In genomic region chr10:81524051-81524605, GRCm38 (mm10) we compare ENCODE assay signal across 8 mouse cellular contexts. TPM values are rescaled to one million over a fixed set of nuclear protein-coding genes. Genes with fewer than 3 reads are reported as not detected.
A peak's percentile ranks its signal among the peaks of the same experiment; 100 is the strongest.
DNase-seq lines count a peak whose midpoint lies in the region; ATAC-seq and TF ChIP-seq lines count a peak whose summit lies in the region.

Gene Gna15 (minus strand): TSS chr10:81524225.

- H3K27ac ChIP-seq in midbrain, embryonic 10.5 days (replicated peaks) = no peak within 1 kb of the TSS
- H3K27ac ChIP-seq in midbrain, embryonic 16.5 days (ENCODE audit: low read length) = no peak within 1 kb of the TSS
- H3K27ac ChIP-seq in embryonic facial prominence, embryonic 11.5 days (replicated peaks; ENCODE audit: low read depth, low read length) = no peak within 1 kb of the TSS
- no peak within 1 kb of the TSS; the same call in 1 of the 2 replicates for H3K27ac ChIP-seq in limb, embryonic 14.5 days (replicated peaks; ENCODE audit: low read depth, low read length)
- H3K27ac ChIP-seq in midbrain, postnatal 0 days (ENCODE audit: low read depth, low read length) = no peak within 1 kb of the TSS

- no peaks in the 10 kb centered on the region for H3K9me3 ChIP-seq in midbrain, embryonic 10.5 days (replicated peaks)
- H3K9me3 ChIP-seq in midbrain, embryonic 16.5 days (replicated peaks; ENCODE audit: control insufficient read depth, low read length, poor library complexity, severe bottlenecking) = no peaks in the 10 kb centered on the region
- H3K9me3 ChIP-seq in embryonic facial prominence, embryonic 11.5 days (replicated peaks; ENCODE audit: control insufficient read depth, low read length) = no peaks in the 10 kb centered on the region
- no peaks in the 10 kb centered on the region for H3K9me3 ChIP-seq in limb, embryonic 14.5 days (ENCODE audit: control insufficient read depth, low read length)
- no peaks in the 10 kb centered on the region for H3K9me3 ChIP-seq in midbrain, postnatal 0 days (ENCODE audit: low read length)

- 0 out of 2 replicates have a peak within 1 kb of the TSS, but pooled peaks have one; percentile 9 for H3K4me3 ChIP-seq in midbrain, embryonic 10.5 days
- H3K4me3 ChIP-seq in midbrain, embryonic 16.5 days (ENCODE audit: low read depth, low read length) = no peak within 1 kb of the TSS
- H3K4me3 ChIP-seq in embryonic facial prominence, embryonic 11.5 days (ENCODE audit: low read depth, low read length) = no peak within 1 kb of the TSS
- no peak within 1 kb of the TSS for H3K4me3 ChIP-seq in limb, embryonic 14.5 days (replicated peaks; ENCODE audit: low read length)
- no peak within 1 kb of the TSS for H3K4me3 ChIP-seq in midbrain, postnatal 0 days (ENCODE audit: low read depth, low read length)

- no peak for TF ChIP-seq POLR2A in limb, embryonic 14.5 days (IDR thresholded peaks at IDR 0.05; ENCODE audit: borderline replicate concordance, extremely low read depth, insufficient read depth, insufficient read length)

- WGBS in midbrain, embryonic 10.5 days = 31% methylated on average over 9 of the region's 9 CpGs
- 16% methylated on average over 8 of the region's 9 CpGs for WGBS in midbrain, embryonic 16.5 days
- WGBS in embryonic facial prominence, embryonic 11.5 days = 19% methylated on average over 9 of the region's 9 CpGs
- 23% methylated on average over 9 of the region's 9 CpGs for WGBS in limb, embryonic 14.5 days
- 16% methylated on average over 9 of the region's 9 CpGs for WGBS in midbrain, postnatal 0 days

- peaks cover 22% of the 10 kb centered on the region for H3K27me3 ChIP-seq in midbrain, embryonic 10.5 days (ENCODE audit: low read depth, poor library complexity, severe bottlenecking)
- 0 out of 2 replicates have a peak, but pooled peaks cover 3% of the 10 kb centered on the region for H3K27me3 ChIP-seq in midbrain, embryonic 16.5 days (ENCODE audit: control insufficient read depth, insufficient read depth, low read depth, low read length)
- H3K27me3 ChIP-seq in embryonic facial prominence, embryonic 11.5 days (ENCODE audit: control insufficient read depth, insufficient read depth, low read length) = no peaks in the 10 kb centered on the region
- H3K27me3 ChIP-seq in limb, embryonic 14.5 days (ENCODE audit: control insufficient read depth, insufficient read depth, low read length) = no peaks in the 10 kb centered on the region; the same call in 1 of the 2 replicates
- no peaks in the 10 kb centered on the region for H3K27me3 ChIP-seq in splenic B cell, adult 2 months (ENCODE audit: control insufficient read depth, insufficient read depth, low read length, poor library complexity, severe bottlenecking)
- H3K27me3 ChIP-seq in midbrain, postnatal 0 days (ENCODE audit: insufficient read depth, low read length) = no peaks in the 10 kb centered on the region; the same call in 1 of the 2 replicates

- H3K36me3 ChIP-seq in midbrain, embryonic 10.5 days = peaks cover 12% of the 10 kb centered on the region
- H3K36me3 ChIP-seq in midbrain, embryonic 16.5 days (ENCODE audit: control insufficient read depth, insufficient read depth, low read length) = peaks cover under 1% of the 10 kb centered on the region; the same call in 1 of the 2 replicates
- H3K36me3 ChIP-seq in embryonic facial prominence, embryonic 11.5 days (replicated peaks; ENCODE audit: control insufficient read depth, insufficient read depth, low read depth, low read length) = no peaks in the 10 kb centered on the region
- H3K36me3 ChIP-seq in limb, embryonic 14.5 days (ENCODE audit: control insufficient read depth, insufficient read depth, low read length) = peaks cover 11% of the 10 kb centered on the region
- no peaks in the 10 kb centered on the region for H3K36me3 ChIP-seq in splenic B cell, adult 2 months (ENCODE audit: control insufficient read depth, insufficient read depth, low read length, poor library complexity, severe bottlenecking)
- H3K36me3 ChIP-seq in midbrain, postnatal 0 days (ENCODE audit: insufficient read depth, low read length) = peaks cover 7% of the 10 kb centered on the region; the same call in 1 of the 2 replicates

- H3K4me1 ChIP-seq in midbrain, embryonic 10.5 days = peaks cover 13% of the 10 kb centered on the region; the same call in 1 of the 2 replicates
- H3K4me1 ChIP-seq in midbrain, embryonic 16.5 days (ENCODE audit: control insufficient read depth, insufficient read depth, low read length) = no peaks in the 10 kb centered on the region
- no peaks in the 10 kb centered on the region for H3K4me1 ChIP-seq in embryonic facial prominence, embryonic 11.5 days (ENCODE audit: control insufficient read depth, insufficient read depth, low read length)
- H3K4me1 ChIP-seq in limb, embryonic 14.5 days (ENCODE audit: control insufficient read depth, insufficient read depth, low read length) = no peaks in the 10 kb centered on the region
- H3K4me1 ChIP-seq in midbrain, postnatal 0 days (ENCODE audit: insufficient read depth, low read length) = no peaks in the 10 kb centered on the region

- no peak for ATAC-seq in midbrain, embryonic 16.5 days
- no peak for ATAC-seq in embryonic facial prominence, embryonic 11.5 days (replicated peaks; ENCODE audit: insufficient number of reproducible peaks, low FRiP score, low TSS enrichment, low read depth)
- ATAC-seq in limb, embryonic 14.5 days (ENCODE audit: low FRiP score, low read depth) = no peak
- ATAC-seq in midbrain, postnatal 0 days (ENCODE audit: low FRiP score) = no peak

- no peak for DNase-seq in midbrain, embryonic 10.5 days (ENCODE audit: low spot score)
- DNase-seq in embryonic facial prominence, embryonic 11.5 days (ENCODE audit: low spot score) = no peak
- DNase-seq in limb, embryonic 14.5 days (ENCODE audit: low spot score) = no peak
- DNase-seq in splenic B cell, adult 2 months (ENCODE audit: low read depth, low spot score) = peak; percentile 58
- DNase-seq in left cerebral cortex, adult 18-20 months (ENCODE audit: low spot score in 2 of 2) = no peak
- DNase-seq in ovary, adult 18-20 months (ENCODE audit: low spot score) = no peak
- no peak for DNase-seq in midbrain, postnatal 0 days (ENCODE audit: low spot score)

- no peak within 1 kb of the TSS for H3K9ac ChIP-seq in midbrain, embryonic 16.5 days (ENCODE audit: low read depth, low read length)
- H3K9ac ChIP-seq in embryonic facial prominence, embryonic 11.5 days (replicated peaks; ENCODE audit: low read length) = peak within 1 kb of the TSS; percentile 43
- peak within 1 kb of the TSS; percentile 25; the same call in 1 of the 2 replicates for H3K9ac ChIP-seq in limb, embryonic 14.5 days (ENCODE audit: low read depth, low read length, severe bottlenecking)
- H3K9ac ChIP-seq in midbrain, postnatal 0 days (replicated peaks; ENCODE audit: low read length, poor library complexity, severe bottlenecking) = no peak within 1 kb of the TSS

- no peak for TF ChIP-seq CTCF in midbrain, postnatal 0 days (IDR thresholded peaks at IDR 0.05)

- H3K4me2 ChIP-seq in midbrain, embryonic 16.5 days (ENCODE audit: low read length) = no peak within 1 kb of the TSS
- no peak within 1 kb of the TSS; the same call in 1 of the 2 replicates for H3K4me2 ChIP-seq in embryonic facial prominence, embryonic 11.5 days (ENCODE audit: low read depth, low read length)
- no peak within 1 kb of the TSS; the same call in 1 of the 2 replicates for H3K4me2 ChIP-seq in limb, embryonic 14.5 days (replicated peaks; ENCODE audit: low read depth, low read length, severe bottlenecking)
- no peak within 1 kb of the TSS for H3K4me2 ChIP-seq in midbrain, postnatal 0 days (ENCODE audit: low read depth, low read length, poor library complexity, severe bottlenecking)

RNA-seq across cellular contexts. Expression of gene Gna15, which starts in this region (rescaled TPM):
- 0.53 and 0.85 TPM in 2 replicates for polyA plus RNA-seq in midbrain, embryonic 10.5 days (2016; fragmentation: Nextera tagmentation; extraction: Ambion mirVana)
- 0.80 and 0.87 TPM in 2 replicates for polyA plus RNA-seq in midbrain, embryonic 16.5 days (2015; fragmentation: Nextera tagmentation; extraction: Ambion mirVana)
- polyA plus RNA-seq in embryonic facial prominence, embryonic 11.5 days (2014; fragmentation: Nextera tagmentation; extraction: Ambion mirVana) = 0.77 and 0.92 TPM in 2 replicates
- polyA plus RNA-seq in limb, embryonic 14.5 days (2012; rRNA removed) = 3.7 and 3.8 TPM in 2 replicates
- 3.4 and 3.8 TPM in 2 replicates for polyA plus RNA-seq in limb, embryonic 14.5 days (2014; fragmentation: Nextera tagmentation; extraction: Ambion mirVana)
- total RNA-seq in left cerebral cortex, adult 18-20 months (2021) = 1 to 10 TPM; 2.6 to 3.5 TPM
- total RNA-seq in midbrain, postnatal 0 days (2014; rRNA removed) = 0.94 and 2.1 TPM in 2 replicates
- polyA plus RNA-seq in midbrain, postnatal 0 days (2015; fragmentation: Nextera tagmentation; extraction: Ambion mirVana) = 1.1 and 1.2 TPM in 2 replicates

Comparison
In these comparisons a context has a peak if more than half of its experiments do, and no peak if none do; other contexts are left out.
1. H3K9ac ChIP-seq: peak in embryonic facial prominence, embryonic 11.5 days (single experiment) and limb, embryonic 14.5 days (single experiment); none in midbrain, embryonic 16.5 days (single experiment) and midbrain, postnatal 0 days (single experiment).